Mouse (Mus musculus): Measurements from ENCODE around the gene Aldh16a1. TPM values are rescaled to one million over a fixed set of nuclear protein-coding genes. Genes with fewer than 3 reads are reported as not detected.
"Not testable (repeated sequence)": the region's sequence is repeated elsewhere in the genome, so short reads cannot be mapped to it uniquely, and the experiment has no call there.

Gene Aldh16a1
- polyA plus RNA-seq, 1 experiment from 2014 or later: 19.3 TPM

- H3K27ac ChIP-seq (ENCODE audit: low read length): peak overlapping the region; percentile 35
- no peaks in the 10 kb centered on the region for H3K27me3 ChIP-seq (replicated peaks; ENCODE audit: control insufficient read depth, insufficient read depth, low read length)
- H3K4me3 ChIP-seq (replicated peaks; ENCODE audit: low read length): peak overlapping the region; percentile 87
- WGBS: 43% methylated on average over 21 of the region's 21 CpGs
- peak overlapping the region; percentile 100 for H3K9ac ChIP-seq (replicated peaks; ENCODE audit: low read depth, low read length)
- peaks cover 44% of the 10 kb centered on the region for H3K4me1 ChIP-seq (replicated peaks; ENCODE audit: control insufficient read depth, insufficient read depth, low read length)
- H3K9me3 ChIP-seq (ENCODE audit: control insufficient read depth, low read length): no peaks in the 10 kb centered on the region
- H3K4me2 ChIP-seq (ENCODE audit: low read length): peak overlapping the region; percentile 83
- ATAC-seq: no peak
- H3K36me3 ChIP-seq (ENCODE audit: control insufficient read depth, insufficient read depth): peaks cover 16% of the 10 kb centered on the region
These were observed 27.3 kb downstream of the Aldh16a1 start for GRCm38 (mm10) chr7:45126844-45127699.

GRCm38 (mm10) chr7:45126147-45126843 is 28.1 kb downstream of the Aldh16a1 start:
- peak overlapping the region; percentile 100 for H3K9ac ChIP-seq (replicated peaks; ENCODE audit: low read depth, low read length)
- peak overlapping the region; percentile 83; the same call in 1 of the 2 replicates for H3K4me2 ChIP-seq (ENCODE audit: low read length)
- no peaks in the 10 kb centered on the region for H3K9me3 ChIP-seq (ENCODE audit: control insufficient read depth, low read length)
- ATAC-seq: no peak
- H3K27ac ChIP-seq (ENCODE audit: low read length): 0 out of 2 replicates have a peak overlapping the region, but pooled peaks have one; percentile 1
- 76% methylated on average over 17 of the region's 17 CpGs for WGBS
- peak overlapping the region; percentile 87; the same call in 1 of the 2 replicates for H3K4me3 ChIP-seq (replicated peaks; ENCODE audit: low read length)
- H3K4me1 ChIP-seq (replicated peaks; ENCODE audit: control insufficient read depth, insufficient read depth, low read length): peaks cover 48% of the 10 kb centered on the region
- no peaks in the 10 kb centered on the region for H3K27me3 ChIP-seq (replicated peaks; ENCODE audit: control insufficient read depth, insufficient read depth, low read length)
- H3K36me3 ChIP-seq (ENCODE audit: control insufficient read depth, insufficient read depth): peaks cover 24% of the 10 kb centered on the region

- H3K4me1 ChIP-seq (replicated peaks; ENCODE audit: control insufficient read depth, insufficient read depth, low read length): peaks cover 48% of the 10 kb centered on the region
- not testable (repeated sequence) for H3K4me2 ChIP-seq (ENCODE audit: low read length); H3K9ac ChIP-seq (replicated peaks; ENCODE audit: low read depth, low read length); H3K4me3 ChIP-seq (replicated peaks; ENCODE audit: low read length); ATAC-seq; H3K27ac ChIP-seq (ENCODE audit: low read length); H3K9me3 ChIP-seq (ENCODE audit: control insufficient read depth, low read length); H3K27me3 ChIP-seq (replicated peaks; ENCODE audit: control insufficient read depth, insufficient read depth, low read length)
- peaks cover 31% of the 10 kb centered on the region for H3K36me3 ChIP-seq (ENCODE audit: control insufficient read depth, insufficient read depth)
- 56% methylated on average over 5 of the region's 5 CpGs for WGBS
These were observed 28.7 kb downstream of the Aldh16a1 start for GRCm38 (mm10) chr7:45125649-45126048.

- H3K36me3 ChIP-seq (ENCODE audit: control insufficient read depth, insufficient read depth): peaks cover 33% of the 10 kb centered on the region
- no peak overlapping the region for H3K4me3 ChIP-seq (replicated peaks; ENCODE audit: low read length)
These were observed 29.2 kb downstream of the Aldh16a1 start for GRCm38 (mm10) chr7:45125144-45125600.

GRCm38 (mm10) chr7:45124224-45125143 is 29.9 kb downstream of the Aldh16a1 start, which contains the start of gene Rps11:
TSS of gene Rps11 (minus strand) at chr7:45124439.
- no peaks in the 10 kb centered on the region for H3K27me3 ChIP-seq (replicated peaks; ENCODE audit: control insufficient read depth, insufficient read depth, low read length)
- H3K4me1 ChIP-seq (replicated peaks; ENCODE audit: control insufficient read depth, insufficient read depth, low read length): peaks cover 45% of the 10 kb centered on the region
- H3K4me2 ChIP-seq (ENCODE audit: low read length): peak within 1 kb of the TSS; percentile 63
- under 1% methylated on average over 59 of the region's 59 CpGs for WGBS
- H3K9me3 ChIP-seq (ENCODE audit: control insufficient read depth, low read length): no peaks in the 10 kb centered on the region
- peak within 1 kb of the TSS; percentile 67 for H3K9ac ChIP-seq (replicated peaks; ENCODE audit: low read depth, low read length)
- peak within 1 kb of the TSS; percentile 51 for H3K4me3 ChIP-seq (replicated peaks; ENCODE audit: low read length)
- H3K36me3 ChIP-seq (ENCODE audit: control insufficient read depth, insufficient read depth): peaks cover 34% of the 10 kb centered on the region
- peak within 1 kb of the TSS; percentile 89 for H3K27ac ChIP-seq (ENCODE audit: low read length)
- peak; percentile 81 for ATAC-seq

More at GRCm38 (mm10) chr7:45125144-45125600, 29.2 kb downstream of the Aldh16a1 start:
- no peaks in the 10 kb centered on the region for H3K9me3 ChIP-seq (ENCODE audit: control insufficient read depth, low read length)
- peak overlapping the region; percentile 89 for H3K27ac ChIP-seq (ENCODE audit: low read length)
- ATAC-seq: no peak
- WGBS: 20% methylated on average over 7 of the region's 7 CpGs
- H3K4me1 ChIP-seq (replicated peaks; ENCODE audit: control insufficient read depth, insufficient read depth, low read length): peaks cover 48% of the 10 kb centered on the region
- H3K9ac ChIP-seq (replicated peaks; ENCODE audit: low read depth, low read length): no peak overlapping the region
- H3K4me2 ChIP-seq (ENCODE audit: low read length): peak overlapping the region; percentile 63; the same call in 1 of the 2 replicates
- H3K27me3 ChIP-seq (replicated peaks; ENCODE audit: control insufficient read depth, insufficient read depth, low read length): no peaks in the 10 kb centered on the region

GRCm38 (mm10) chr7:45123186-45123570 is 31.2 kb downstream of the Aldh16a1 start:
- 22% methylated on average over 12 of the region's 12 CpGs for WGBS
- no peaks in the 10 kb centered on the region for H3K27me3 ChIP-seq (replicated peaks; ENCODE audit: control insufficient read depth, insufficient read depth, low read length)
- H3K4me2 ChIP-seq (ENCODE audit: low read length): peak overlapping the region; percentile 63
- peaks cover 36% of the 10 kb centered on the region for H3K36me3 ChIP-seq (ENCODE audit: control insufficient read depth, insufficient read depth)
- peak overlapping the region; percentile 51 for H3K4me3 ChIP-seq (replicated peaks; ENCODE audit: low read length)
- peak overlapping the region; percentile 67 for H3K9ac ChIP-seq (replicated peaks; ENCODE audit: low read depth, low read length)
- peaks cover 42% of the 10 kb centered on the region for H3K4me1 ChIP-seq (replicated peaks; ENCODE audit: control insufficient read depth, insufficient read depth, low read length)
- no peak for ATAC-seq
- H3K9me3 ChIP-seq (ENCODE audit: control insufficient read depth, low read length): no peaks in the 10 kb centered on the region
- no peak overlapping the region for H3K27ac ChIP-seq (ENCODE audit: low read length)

DNA sequence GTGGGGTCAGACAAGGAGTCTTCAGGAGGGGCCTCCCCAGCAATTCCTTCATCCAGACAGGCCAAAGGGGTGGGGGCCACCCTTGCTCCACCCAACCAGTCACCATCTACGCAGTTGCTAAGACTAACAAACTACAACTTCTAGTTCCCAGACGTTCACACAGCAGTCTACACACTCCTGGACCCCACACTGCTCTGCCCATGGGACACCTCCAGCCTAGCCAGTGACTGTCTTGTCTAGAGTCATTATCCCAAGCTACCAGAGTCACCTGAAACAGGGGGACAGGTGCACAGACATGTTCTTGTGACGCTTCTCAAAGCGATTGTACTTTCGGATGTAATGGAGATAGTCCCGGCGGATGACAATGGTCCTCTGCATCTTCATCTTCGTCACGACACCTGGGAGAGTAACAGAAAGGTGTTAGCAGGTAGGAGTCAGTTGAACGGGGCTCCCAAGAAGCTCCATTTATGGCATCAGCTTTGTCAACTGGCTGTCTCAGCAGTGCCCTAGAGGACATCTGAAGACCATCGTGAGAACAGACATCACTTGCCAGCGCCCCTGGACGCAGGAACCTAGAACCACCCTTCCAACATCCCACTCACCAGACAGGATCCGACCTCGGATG is 31.7 kb downstream of the Aldh16a1 start:
- 85% methylated on average over 15 of the region's 15 CpGs for WGBS

GRCm38 (mm10) chr7:45121966-45122365 is 32.4 kb downstream of the Aldh16a1 start:
- Histone ChIP-seq H3K9ac (replicated peaks; ENCODE audit: low read depth, low read length) (no peak overlapping the region; the same call in 1 of the 2 replicates), H3K4me1 (replicated peaks; ENCODE audit: control insufficient read depth, insufficient read depth, low read length) (peaks cover 33% of the 10 kb centered on the region), H3K27me3 (replicated peaks; ENCODE audit: control insufficient read depth, insufficient read depth, low read length) (no peaks in the 10 kb centered on the region), H3K36me3 (ENCODE audit: control insufficient read depth, insufficient read depth) (peaks cover 36% of the 10 kb centered on the region), H3K4me3 (replicated peaks; ENCODE audit: low read length) (no peak overlapping the region), H3K9me3 (ENCODE audit: control insufficient read depth, low read length) (no peaks in the 10 kb centered on the region), H3K27ac (ENCODE audit: low read length) (no peak overlapping the region), H3K4me2 (ENCODE audit: low read length) (no peak overlapping the region)
- no peak for ATAC-seq

More for the DNA sequence above, 31.7 kb downstream of the Aldh16a1 start:
- Histone ChIP-seq H3K9me3 (ENCODE audit: control insufficient read depth, low read length) (no peaks in the 10 kb centered on the region), H3K36me3 (ENCODE audit: control insufficient read depth, insufficient read depth) (peaks cover 36% of the 10 kb centered on the region), H3K4me3 (replicated peaks; ENCODE audit: low read length) (peak overlapping the region; percentile 51), H3K9ac (replicated peaks; ENCODE audit: low read depth, low read length) (peak overlapping the region; percentile 67), H3K27ac (ENCODE audit: low read length) (no peak overlapping the region), H3K4me1 (replicated peaks; ENCODE audit: control insufficient read depth, insufficient read depth, low read length) (peaks cover 40% of the 10 kb centered on the region), H3K4me2 (ENCODE audit: low read length) (peak overlapping the region; percentile 63), H3K27me3 (replicated peaks; ENCODE audit: control insufficient read depth, insufficient read depth, low read length) (no peaks in the 10 kb centered on the region)
- ATAC-seq: no peak
